Mouse (Mus musculus): ENCODE results near the gene Mfap1b.
"Not testable (repeated sequence)": the region's sequence is repeated elsewhere in the genome, so short reads cannot be mapped to it uniquely, and the experiment has no call there.

Mfap1b gene

DNA sequence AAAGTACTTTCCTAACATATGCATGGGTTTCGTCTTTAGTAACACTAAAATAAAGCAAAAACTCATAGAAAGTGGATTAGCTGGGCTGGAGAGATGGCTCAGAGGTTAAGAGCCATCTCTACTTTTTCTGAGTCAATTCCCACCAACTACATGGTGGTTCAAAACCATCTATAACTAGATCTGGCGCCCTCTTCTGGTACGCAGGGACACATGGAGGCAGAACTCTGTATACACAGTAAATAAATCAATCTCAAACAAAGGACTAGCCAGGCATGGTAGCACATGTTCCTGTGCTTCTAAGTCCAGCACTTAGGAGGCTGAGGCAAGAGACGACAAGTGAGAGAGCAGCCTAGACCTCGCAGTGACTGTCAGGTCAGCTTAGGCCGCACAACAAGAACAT is 4.9 kb downstream of the Mfap1b start:
- DNase-seq = not testable (repeated sequence)

GRCm38 (mm10) chr2:121460071-121460470 is 13.8 kb downstream of the Mfap1b start:
- no peak for DNase-seq

DNA sequence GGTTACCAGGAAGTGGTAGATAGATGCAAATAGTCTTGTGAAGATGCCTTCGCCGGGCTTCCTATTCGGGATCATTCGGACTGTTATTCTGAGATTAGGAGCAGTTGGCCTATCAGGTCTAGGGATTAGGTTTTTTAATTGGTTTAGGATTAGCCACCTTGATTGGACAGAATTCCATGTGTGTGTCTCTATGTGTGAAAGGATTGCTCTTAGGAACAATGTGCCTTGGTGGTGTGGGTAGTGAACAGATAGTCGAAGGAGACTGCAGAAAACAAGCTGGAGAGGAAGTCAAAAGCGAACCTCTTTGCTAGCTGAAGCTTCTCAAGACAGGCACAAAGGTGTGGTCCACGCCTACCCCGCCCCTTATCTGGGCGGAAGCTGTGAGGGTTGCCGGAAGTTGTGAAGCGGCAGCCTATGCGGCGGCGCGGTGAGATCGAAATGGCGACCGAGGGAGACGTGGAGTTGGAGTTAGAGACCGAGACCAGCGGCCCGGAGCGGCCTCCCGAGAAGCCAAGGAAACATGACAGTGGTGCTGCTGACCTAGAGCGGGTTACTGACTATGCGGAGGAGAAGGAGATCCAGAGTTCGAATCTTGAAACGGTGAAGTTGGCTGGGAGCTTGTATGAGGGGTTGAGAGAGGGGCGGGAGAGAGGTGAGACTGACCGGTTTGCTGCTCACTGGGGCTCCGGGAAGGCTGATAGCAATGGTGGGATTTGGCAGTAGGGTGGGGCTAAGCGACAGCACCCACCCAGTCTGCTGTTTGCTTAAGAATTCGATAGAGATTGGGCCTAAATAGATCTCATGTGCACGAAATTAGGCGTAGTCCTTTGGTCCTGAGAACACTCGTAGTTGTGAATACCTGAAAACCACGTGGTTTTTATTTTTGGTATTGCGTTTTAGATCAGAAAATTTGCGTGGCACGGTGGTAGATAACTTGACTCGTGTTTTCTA is 16.9 kb downstream of the Mfap1b start, which contains the start of gene Serinc4:
Gene Serinc4 (minus strand): TSS at position 90 of the 951 bp plus-strand sequence.
- peak; percentile 87 to 93 for DNase-seq

GRCm38 (mm10) chr2:121455534-121455933 is 18.3 kb downstream of the Mfap1b start:
- no peak for DNase-seq

GRCm38 (mm10) chr2:121453917-121454316 is 19.9 kb downstream of the Mfap1b start:
- no peak for DNase-seq

DNA sequence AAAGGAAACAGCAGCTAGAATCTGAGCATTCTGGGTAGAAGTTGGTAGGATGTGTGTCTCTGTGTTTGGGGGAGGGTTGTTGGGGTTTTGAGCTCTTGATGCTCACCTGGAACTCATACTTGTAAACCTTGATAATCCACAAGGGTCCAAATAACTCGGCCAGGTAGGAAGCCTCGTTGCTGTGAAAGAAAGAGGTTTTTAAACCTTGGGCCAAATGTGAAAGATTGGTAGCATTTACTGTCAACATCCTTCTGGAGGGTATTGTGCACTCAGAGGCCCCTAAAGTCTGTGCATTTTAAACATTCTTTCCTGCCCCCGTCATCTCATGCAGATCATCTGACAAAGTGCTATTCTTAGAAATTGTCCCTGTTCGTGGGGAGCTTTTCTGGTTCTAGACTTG is 20.9 kb downstream of the Mfap1b start, which contains the start of gene Hypk:
Gene Hypk (plus strand): TSS at position 301 of the 400 bp plus-strand sequence.
- DNase-seq = no peak

GRCm38 (mm10) chr2:121452361-121452760 is 21.5 kb downstream of the Mfap1b start:
- no peak for DNase-seq

GRCm38 (mm10) chr2:121450093-121450492 is 23.8 kb downstream of the Mfap1b start:
- peak in 1 of 2 experiments; percentile 24 for DNase-seq

- DNase-seq = no peak
Observed at GRCm38 (mm10) chr2:121449545-121450011, 24.3 kb downstream of the Mfap1b start.

GRCm38 (mm10) chr2:121448739-121449535 is 24.9 kb downstream of the Mfap1b start, which contains the start of gene Serf2:
Serf2 (plus strand) TSS chr2:121449195.
- DNase-seq = peak; percentile 100

DNA sequence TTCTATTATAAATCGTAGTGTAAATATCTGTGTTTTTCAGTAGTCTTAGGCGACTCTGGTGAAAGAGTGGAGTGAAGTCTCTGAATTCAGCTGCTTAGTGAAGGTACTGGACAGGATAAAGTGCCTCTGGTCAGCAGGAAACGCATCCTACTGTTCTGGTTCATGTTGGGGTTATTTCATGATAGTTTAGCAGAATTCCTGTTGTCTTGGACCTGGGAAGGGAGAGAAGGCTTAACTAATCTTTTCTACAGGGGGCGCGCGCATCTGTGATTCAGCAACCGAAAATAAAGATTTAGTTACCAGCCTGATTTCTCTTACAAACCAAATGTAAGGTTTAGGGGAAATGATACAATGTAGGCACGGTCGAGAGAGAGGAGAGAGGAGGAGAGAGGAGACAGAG is 25.7 kb downstream of the Mfap1b start:
- DNase-seq = peak; percentile 63 to 72

- DNase-seq = no peak
Observed at GRCm38 (mm10) chr2:121447006-121447405, 26.9 kb downstream of the Mfap1b start.

GRCm38 (mm10) chr2:121446506-121446905 is 27.4 kb downstream of the Mfap1b start:
- no peak for DNase-seq

DNA sequence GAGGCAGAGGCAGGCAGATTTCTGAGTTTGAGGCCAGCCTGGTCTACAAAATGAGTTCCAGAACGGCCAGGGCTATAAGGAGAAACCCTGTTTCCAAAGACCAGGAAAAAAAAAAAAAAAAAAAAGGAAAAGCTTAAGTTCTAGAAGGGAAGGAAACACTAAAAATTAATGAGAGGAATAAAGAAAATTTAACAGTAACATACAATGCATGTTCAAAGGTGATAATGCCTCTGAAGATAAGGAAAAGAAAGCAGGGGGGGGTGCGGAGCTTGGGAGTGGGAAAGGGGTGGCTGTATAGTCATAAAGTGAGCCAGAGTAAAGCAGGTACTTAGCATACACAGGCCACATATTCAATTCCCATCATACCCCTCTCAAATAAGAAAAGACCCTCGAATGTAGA is 28.8 kb downstream of the Mfap1b start:
- no peak for DNase-seq

DNA sequence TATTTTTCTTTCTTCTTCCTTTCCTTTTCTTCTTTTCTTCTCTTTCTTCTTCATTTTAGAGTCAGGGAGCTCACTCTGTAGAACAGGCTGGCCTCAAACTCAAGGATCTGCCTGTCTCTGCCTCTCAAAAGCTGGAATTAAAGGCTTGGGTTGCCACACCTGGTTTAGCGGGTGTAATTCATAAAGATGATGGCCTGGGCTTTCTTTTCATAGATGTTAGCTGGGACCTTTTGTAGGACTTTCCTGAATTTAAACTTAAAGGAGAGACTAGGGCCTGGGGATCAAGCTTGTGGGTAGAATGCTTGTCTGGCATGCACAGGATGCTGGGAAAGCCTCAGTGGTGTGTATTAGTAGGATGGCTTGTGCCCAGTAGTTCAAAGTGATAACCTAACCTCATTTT is 29.7 kb downstream of the Mfap1b start, which contains the start of gene Ell3:
Gene Ell3 (minus strand): TSS at position 101 of the 400 bp plus-strand sequence.
- DNase-seq = no peak

- DNase-seq = no peak
Observed at GRCm38 (mm10) chr2:121443068-121443349, 30.9 kb downstream of the Mfap1b start.

DNA sequence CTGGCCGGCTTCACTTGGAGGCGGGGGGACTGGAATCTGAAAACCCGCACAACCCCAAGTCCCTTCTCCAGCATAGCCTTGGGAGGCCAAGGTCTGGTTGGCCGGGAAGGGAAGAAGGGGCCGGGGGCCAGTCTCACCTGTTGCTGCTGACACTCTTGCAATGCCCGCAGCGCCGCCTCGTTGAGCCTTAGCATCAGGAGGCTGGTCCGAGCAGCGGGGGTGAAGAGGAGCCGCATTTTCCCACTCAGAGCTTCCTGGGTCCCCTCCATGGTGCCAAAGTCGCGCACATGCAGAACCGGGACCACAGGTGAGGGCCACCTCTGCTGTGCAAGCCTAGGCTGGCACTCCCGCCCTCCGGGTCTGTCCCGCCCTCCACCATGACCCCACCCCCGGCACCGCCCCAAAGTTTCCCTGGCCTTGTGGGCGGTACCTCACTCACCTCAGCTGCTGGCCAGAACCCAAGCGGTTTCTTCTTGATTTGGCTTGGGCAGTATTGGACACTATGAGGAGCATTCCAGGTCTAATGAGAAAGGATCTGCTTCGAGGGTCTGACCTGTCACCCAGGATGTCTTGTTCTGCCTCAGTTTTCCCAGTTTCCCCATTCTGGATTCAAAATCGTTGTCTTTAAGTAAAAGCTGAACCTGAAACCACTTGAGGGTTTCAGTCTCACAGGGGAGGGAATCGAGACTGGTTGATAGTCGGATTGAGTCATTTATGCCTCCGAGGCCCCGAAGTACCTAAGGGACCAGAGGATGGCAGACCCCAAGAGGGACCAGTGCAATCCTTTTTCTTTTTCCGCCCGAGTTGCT is 31.4 kb downstream of the Mfap1b start:
- DNase-seq = peak; percentile 84 to 88

GRCm38 (mm10) chr2:121441800-121442199 is 32.1 kb downstream of the Mfap1b start:
- peak in 1 of 2 experiments; percentile 12 for DNase-seq

DNA sequence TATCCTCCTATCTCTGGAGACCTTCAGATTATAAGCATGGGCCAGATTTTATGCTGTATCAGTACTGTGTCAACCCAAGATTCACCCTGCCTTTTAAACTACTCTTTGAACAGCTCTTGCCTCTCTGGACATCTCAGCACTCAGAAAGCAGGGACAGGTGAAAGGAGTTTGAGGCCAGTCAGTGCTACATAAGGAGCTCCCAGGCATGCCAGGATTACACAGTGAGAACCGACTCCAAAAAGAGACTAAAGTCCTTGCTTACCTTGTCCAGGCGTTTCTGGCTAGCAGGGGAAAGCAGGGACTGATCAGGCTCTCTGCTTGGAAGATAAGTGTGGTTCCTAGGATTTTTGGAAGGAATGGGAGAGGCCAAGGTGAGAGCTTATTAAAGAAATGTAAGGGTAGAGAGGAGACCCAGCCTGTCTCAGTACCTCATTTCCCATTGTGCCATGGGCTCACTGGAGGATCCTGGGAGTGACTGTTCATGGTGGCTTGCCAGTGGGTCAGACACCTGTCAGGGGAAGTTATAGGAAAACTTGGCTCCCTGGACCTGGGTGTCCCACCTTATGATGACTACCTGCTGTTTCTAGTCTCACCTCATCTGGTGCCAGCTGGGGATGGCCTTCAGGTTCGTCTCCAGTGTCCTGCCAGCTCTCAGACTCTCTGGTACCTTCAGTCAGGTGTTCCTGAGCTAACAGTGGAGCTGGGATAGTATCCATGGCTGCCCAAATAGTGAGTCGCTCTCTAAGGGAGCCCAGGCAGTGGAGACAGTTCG is 32.8 kb downstream of the Mfap1b start:
- DNase-seq = no peak

DNA sequence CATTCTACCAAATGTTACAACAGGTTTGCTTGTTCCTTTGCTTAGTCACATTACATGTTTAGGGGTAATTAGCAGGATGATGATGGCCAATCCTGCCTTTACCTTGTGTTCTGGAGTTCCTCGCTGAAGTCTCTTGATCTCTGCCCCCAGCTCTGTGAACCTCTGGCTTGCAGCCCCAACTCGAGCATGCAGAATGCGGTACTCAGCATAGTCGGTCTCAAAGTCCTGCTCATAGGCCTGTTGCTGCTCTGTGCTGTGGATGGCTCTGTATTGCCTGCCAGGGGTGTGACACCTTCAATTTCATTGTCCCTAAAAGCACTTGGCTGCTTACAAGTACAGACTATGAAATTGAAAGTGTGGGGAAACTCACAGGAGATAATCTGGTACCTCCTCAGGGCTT is 34.1 kb downstream of the Mfap1b start:
- peak in 1 of 2 experiments; percentile 27 for DNase-seq

DNA sequence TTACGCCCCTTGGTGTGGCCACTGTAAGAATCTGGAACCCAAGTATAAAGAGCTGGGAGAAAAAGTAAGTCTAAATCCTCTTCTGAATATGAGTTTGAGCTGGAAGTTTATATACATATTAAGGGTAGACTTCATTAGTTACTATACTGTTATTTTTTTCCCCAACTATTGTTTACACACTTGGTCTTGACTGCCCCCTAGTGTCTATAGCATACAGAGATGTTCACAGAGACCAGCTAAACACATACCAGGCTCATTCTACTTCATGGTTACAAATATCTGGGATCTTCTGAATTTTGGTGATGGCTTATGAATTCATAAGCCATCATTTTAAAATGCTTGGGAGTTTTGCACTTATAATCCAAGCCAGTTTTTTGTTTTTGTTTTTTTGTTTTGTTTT is 39.0 kb downstream of the Mfap1b start:
- DNase-seq = no peak

DNA sequence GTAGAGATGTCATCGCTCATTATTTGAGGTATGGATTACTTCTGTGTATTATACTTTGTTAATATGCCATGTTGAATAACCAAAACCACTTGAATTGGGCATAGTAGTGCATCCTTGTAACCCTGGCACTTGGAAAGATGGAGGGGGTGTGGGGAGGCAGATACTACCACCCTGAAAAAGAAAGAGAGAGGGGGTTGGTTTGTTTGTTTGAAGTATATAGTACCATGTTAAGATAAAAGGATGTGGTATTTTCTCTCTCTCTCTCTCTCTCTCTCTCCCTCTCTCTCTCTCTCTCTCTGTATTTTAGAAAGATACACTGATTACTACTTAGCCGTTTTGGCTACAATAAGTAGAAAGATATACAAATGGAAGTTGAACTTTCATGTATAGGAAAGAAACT is 48.0 kb downstream of the Mfap1b start:
- DNase-seq = no peak

Measured in kidney, postnatal 4 days (tissue).